Mouse (Mus musculus) stomach, embryonic 15.5 days (tissue): ENCODE measurements around the gene Bcorl1. TPM values are rescaled to one million over a fixed set of nuclear protein-coding genes. Genes with fewer than 3 reads are reported as not detected.

Experiments used
- ATAC-seq: fragments of 200-750 bp; cut with Nextera tagmentation; 2 replicates; pipeline ENCODE4 v1.8.0; 2017; ENCODE audit warnings: low read depth, moderate number of reproducible peaks, moderate TSS enrichment; ENCODE audit not compliant: insufficient read depth, low FRiP score
- H3K27ac ChIP-seq: fragments of 300-500 bp; sonication (generic); 2 replicates; pipeline ENCODE4 v1.5.1; 2015; ENCODE audit warnings: mild to moderate bottlenecking, inconsistent platforms
- H3K27me3 ChIP-seq: fragments of 300-500 bp; sonication (generic); replicated peaks from 2 replicates; pipeline ENCODE4 v1.6.1; 2015; ENCODE audit warnings: inconsistent platforms
- H3K36me3 ChIP-seq: fragments of 300-500 bp; sonication (generic); 2 replicates; pipeline ENCODE4 v1.6.1; 2015; ENCODE audit warnings: inconsistent platforms
- H3K4me1 ChIP-seq: fragments of 300-500 bp; sonication (generic); 2 replicates; pipeline ENCODE4 v1.6.1; 2015; ENCODE audit warnings: inconsistent platforms
- H3K4me2 ChIP-seq: fragments of 300-500 bp; sonication (generic); 2 replicates; pipeline ENCODE4 v1.6.1; 2015; ENCODE audit warnings: mild to moderate bottlenecking, inconsistent platforms
- H3K4me3 ChIP-seq: fragments of 300-500 bp; sonication (generic); replicated peaks from 2 replicates; pipeline ENCODE4 v1.5.1; 2015; ENCODE audit warnings: inconsistent platforms
- H3K9ac ChIP-seq: fragments of 300-500 bp; sonication (generic); 2 replicates; pipeline ENCODE4 v1.6.1; 2015; ENCODE audit warnings: inconsistent platforms
- H3K9me3 ChIP-seq: fragments of 300-500 bp; sonication (generic); 2 replicates; pipeline ENCODE4 v1.6.1; 2016; ENCODE audit warnings: inconsistent platforms
- WGBS: fragments of 180-500 bp; shearing (Covaris S2); methylation state at CpG from one replicate; pipeline ENCODE4 v1.1.7; 2015; 5-methylcytosine and 5-hydroxymethylcytosine counted together
- polyA plus RNA-seq: library from polyadenylated mRNA; unstranded; fragments of >200 nt; fragmentation: Nextera tagmentation; extraction: Ambion mirVana; gene quantifications from 2 replicates; pipeline ENCODE4 v1.2.1, GENCODE M21; 2015

The Bcorl1 gene
- polyA plus RNA-seq = 5.4 and 6.0 TPM in 2 replicates

DNA sequence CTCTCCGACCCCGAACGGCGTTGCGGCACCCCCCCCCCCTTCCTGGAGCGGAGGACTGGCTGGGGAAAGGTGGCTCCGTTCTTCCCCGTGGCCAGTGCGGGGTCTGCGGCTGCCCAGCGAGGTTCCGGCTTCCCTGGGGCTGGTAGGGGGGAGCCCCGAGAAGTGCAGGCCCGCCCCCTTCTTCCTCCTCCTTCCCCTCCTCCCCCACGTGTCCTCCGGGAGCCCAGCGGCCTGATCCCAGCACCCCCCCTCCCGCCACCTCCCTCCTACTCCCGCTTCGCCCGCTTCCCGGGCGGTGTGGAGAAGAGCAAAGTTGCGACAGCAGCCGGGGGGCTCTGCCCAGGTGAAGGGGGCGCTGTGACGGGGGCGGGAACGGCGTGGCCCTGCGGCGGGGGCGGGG is at the start of gene Bcorl1:
TSS of gene Bcorl1 (plus strand) at position 218 of the 400 bp plus-strand sequence.
- Histone ChIP-seq H3K36me3 (no peaks in the 10 kb centered on the region), H3K4me3 (peak within 1 kb of the TSS; percentile 56), H3K4me2 (peak within 1 kb of the TSS; percentile 71), H3K27ac (peak within 1 kb of the TSS; percentile 61), H3K9ac (peak within 1 kb of the TSS; percentile 35; the same call in 1 of the 2 replicates), H3K4me1 (0 out of 2 replicates have a peak, but pooled peaks cover 4% of the 10 kb centered on the region), H3K27me3 (no peaks in the 10 kb centered on the region), H3K9me3 (no peaks in the 10 kb centered on the region)
- WGBS = 22% methylated on average over 23 of the region's 33 CpGs
- ATAC-seq = peak; percentile 36

GRCm38 (mm10) chrX:48291413-48291812 is 49.7 kb upstream of the Bcorl1 start:
- H3K27me3 ChIP-seq = no peaks in the 10 kb centered on the region
- WGBS = 42% methylated on average over 3 of the region's 3 CpGs
- no peak overlapping the region for H3K27ac ChIP-seq
- no peaks in the 10 kb centered on the region for H3K36me3 ChIP-seq
- no peaks in the 10 kb centered on the region for H3K4me1 ChIP-seq
- H3K9me3 ChIP-seq = no peaks in the 10 kb centered on the region
- H3K9ac ChIP-seq = no peak overlapping the region
- H3K4me3 ChIP-seq = no peak overlapping the region
- no peak for ATAC-seq
- H3K4me2 ChIP-seq = no peak overlapping the region

- H3K27me3 ChIP-seq = no peaks in the 10 kb centered on the region
- no peak for ATAC-seq
- H3K4me2 ChIP-seq = no peak overlapping the region
- no peak overlapping the region for H3K9ac ChIP-seq
- H3K4me3 ChIP-seq = no peak overlapping the region
- H3K36me3 ChIP-seq = no peaks in the 10 kb centered on the region
- H3K4me1 ChIP-seq = no peaks in the 10 kb centered on the region
- H3K27ac ChIP-seq = no peak overlapping the region
- H3K9me3 ChIP-seq = no peaks in the 10 kb centered on the region
- WGBS = 74% methylated on average over 4 of the region's 4 CpGs
Observed at GRCm38 (mm10) chrX:48305356-48305755, 35.8 kb upstream of the Bcorl1 start.

DNA sequence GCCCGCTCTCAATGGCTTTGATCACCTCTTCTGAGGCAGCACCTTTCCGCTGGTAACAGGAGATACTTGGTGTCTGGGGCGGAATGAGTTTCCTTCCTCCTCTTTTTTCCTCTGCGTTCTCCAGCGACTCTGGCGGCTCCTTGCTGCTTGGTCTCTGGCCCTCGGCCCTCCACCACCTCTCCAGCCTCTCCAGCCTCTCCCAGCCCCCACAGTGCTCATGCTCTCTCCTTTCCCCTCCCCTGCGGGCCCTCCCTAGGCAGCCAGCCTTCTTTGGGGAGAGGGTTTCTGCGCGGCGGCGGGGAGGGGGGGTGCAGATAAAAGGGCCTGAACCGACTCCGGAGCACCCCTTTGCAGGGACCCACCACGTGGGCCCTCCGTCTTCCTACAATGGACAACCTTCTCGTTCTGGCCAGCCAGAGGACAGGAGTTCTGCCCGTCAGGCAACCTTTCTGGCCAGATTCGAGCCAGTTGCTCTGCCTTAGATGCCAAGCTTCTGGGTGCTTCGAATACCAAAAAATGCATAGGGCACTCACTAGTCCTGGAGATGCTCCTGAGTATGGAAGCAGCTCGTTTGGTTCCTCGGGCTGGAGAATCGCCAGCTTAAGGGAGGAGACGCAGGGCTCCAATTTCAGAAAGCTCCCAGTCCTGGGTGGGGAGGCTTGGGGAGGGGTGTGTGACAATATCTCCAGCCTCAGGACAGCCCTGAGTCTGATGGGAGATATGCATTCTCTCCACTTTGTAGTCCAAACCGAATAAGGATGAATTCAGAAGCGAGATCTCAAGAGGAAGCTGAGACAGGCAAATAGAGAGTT is 30.2 kb upstream of the Bcorl1 start:
- Histone ChIP-seq H3K4me2 (peak overlapping the region; percentile 54), H3K4me3 (peak overlapping the region; percentile 23), H3K9ac (no peak overlapping the region), H3K9me3 (no peaks in the 10 kb centered on the region), H3K27me3 (no peaks in the 10 kb centered on the region), H3K36me3 (no peaks in the 10 kb centered on the region), H3K27ac (no peak overlapping the region), H3K4me1 (no peaks in the 10 kb centered on the region)
- 17% methylated on average over 25 of the region's 26 CpGs for WGBS
- no peak for ATAC-seq

DNA sequence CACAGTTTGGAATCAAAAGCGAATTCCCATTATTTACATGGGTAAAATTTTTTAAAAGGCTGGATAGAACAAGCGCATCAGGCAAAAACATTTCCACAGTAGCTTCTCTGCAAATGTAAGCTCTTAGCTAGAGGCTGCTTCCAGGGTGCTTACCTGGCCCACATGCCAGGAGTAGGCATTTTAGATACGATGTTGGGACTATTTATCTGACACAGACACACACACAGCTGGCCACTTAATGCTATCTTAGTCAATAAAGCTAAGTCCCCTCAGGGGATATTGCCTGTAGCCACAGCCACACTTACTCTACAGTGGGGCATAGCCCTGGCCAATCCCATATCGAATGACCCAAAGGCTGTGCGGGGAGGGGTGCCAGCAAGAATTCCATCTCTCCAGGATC is 29.4 kb upstream of the Bcorl1 start:
- Histone ChIP-seq H3K9ac (no peak overlapping the region), H3K36me3 (no peaks in the 10 kb centered on the region)
- WGBS = 81% methylated on average over 5 of the region's 5 CpGs

GRCm38 (mm10) chrX:48314530-48315079 is 26.6 kb upstream of the Bcorl1 start:
- Histone ChIP-seq H3K27ac (no peak overlapping the region; the same call in 1 of the 2 replicates), H3K4me3 (peak overlapping the region; percentile 42), H3K9me3 (no peaks in the 10 kb centered on the region), H3K4me1 (no peaks in the 10 kb centered on the region), H3K36me3 (no peaks in the 10 kb centered on the region), H3K9ac (no peak overlapping the region; the same call in 1 of the 2 replicates), H3K4me2 (peak overlapping the region; percentile 58), H3K27me3 (no peaks in the 10 kb centered on the region)
- peak; percentile 87 for ATAC-seq
- 11% methylated on average over 29 of the region's 33 CpGs for WGBS

More for the DNA sequence above, 29.4 kb upstream of the Bcorl1 start:
- Histone ChIP-seq H3K4me2 (no peak overlapping the region), H3K4me1 (no peaks in the 10 kb centered on the region), H3K27ac (no peak overlapping the region), H3K27me3 (no peaks in the 10 kb centered on the region), H3K9me3 (no peaks in the 10 kb centered on the region), H3K4me3 (no peak overlapping the region)
- ATAC-seq = no peak

DNA sequence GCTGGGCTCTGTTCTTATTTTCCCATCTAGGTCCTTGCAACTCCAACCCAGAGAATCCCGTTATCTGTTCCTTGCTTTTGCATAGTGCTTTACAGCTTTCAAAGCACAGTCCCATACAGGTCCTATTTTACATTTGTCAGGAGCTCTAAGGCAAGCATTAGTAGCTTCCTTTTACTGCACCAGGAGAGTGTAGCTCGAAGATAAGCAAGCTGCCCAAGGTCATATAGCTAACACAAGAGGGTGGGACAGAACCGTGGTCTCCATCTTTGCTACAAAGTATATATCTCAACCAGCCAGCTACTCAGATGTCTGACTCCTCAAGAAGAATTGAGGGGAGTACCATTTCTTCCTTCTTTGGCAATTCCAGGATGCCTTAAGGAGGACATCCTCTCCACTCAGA is 23.7 kb upstream of the Bcorl1 start:
- no peak overlapping the region for H3K4me3 ChIP-seq
- H3K9me3 ChIP-seq = no peaks in the 10 kb centered on the region
- 57% methylated on average over 3 of the region's 3 CpGs for WGBS
- ATAC-seq = no peak
- no peak overlapping the region for H3K9ac ChIP-seq
- H3K4me1 ChIP-seq = no peaks in the 10 kb centered on the region
- no peaks in the 10 kb centered on the region for H3K27me3 ChIP-seq
- no peaks in the 10 kb centered on the region for H3K36me3 ChIP-seq
- H3K27ac ChIP-seq = no peak overlapping the region
- no peak overlapping the region for H3K4me2 ChIP-seq

DNA sequence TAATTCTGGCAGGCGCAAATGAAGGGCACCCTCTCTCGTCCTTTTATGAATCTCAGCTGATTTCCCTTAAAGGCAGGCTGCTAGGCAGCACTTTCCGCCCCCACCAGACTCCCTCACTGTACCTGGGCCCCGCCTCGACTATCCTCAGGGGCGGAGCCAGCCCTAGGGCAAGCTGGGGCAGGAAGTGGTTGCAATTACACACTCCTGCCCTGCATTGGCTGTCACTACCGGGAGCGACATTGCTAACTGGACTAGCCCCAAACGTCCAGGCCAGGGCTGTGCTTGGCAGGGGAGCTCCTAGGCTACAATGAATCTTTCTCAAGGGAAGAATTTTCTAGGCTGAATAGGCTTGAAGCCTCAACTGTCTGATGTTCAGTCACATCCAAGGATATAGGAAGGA is 23.0 kb upstream of the Bcorl1 start:
- 23% methylated on average over 9 of the region's 9 CpGs for WGBS
- Histone ChIP-seq H3K27ac (no peak overlapping the region), H3K9ac (no peak overlapping the region), H3K4me1 (no peaks in the 10 kb centered on the region), H3K4me3 (no peak overlapping the region), H3K4me2 (no peak overlapping the region), H3K9me3 (no peaks in the 10 kb centered on the region), H3K36me3 (no peaks in the 10 kb centered on the region), H3K27me3 (no peaks in the 10 kb centered on the region)
- 0 out of 2 replicates have a peak, but pooled peaks have one; percentile 59 for ATAC-seq

DNA sequence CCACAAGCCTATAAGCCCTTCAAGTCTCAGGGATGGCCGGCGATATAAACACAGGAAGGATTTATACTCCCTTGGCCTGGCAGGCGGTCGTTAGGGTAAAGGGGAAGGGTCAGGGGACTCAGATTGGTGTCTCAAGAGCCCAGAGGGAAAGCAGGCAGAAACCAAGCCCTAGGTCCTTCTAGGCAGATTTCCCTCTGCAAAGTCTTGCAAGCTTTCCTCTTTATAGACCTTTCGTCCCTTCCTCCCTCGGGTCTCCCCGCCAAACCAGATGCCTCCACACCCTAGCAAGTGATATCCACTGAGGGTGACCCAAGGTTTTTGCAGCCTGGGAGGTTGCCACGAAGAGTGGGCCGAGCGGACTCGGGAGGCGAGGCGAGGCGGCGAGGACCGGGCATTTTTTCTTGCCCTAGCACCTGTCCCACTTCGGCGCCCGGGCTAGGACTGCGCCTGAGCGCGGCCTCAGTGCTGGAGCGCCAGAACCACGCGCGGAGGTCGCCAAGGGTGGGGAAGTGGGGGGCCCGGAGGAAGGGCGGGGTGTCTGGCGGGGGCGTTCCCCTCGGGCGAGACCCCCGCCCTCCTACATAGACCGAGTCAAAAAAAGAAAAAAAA is 613 bp upstream of the Bcorl1 start:
- no peaks in the 10 kb centered on the region for H3K4me1 ChIP-seq
- H3K9me3 ChIP-seq = no peaks in the 10 kb centered on the region
- peak overlapping the region; percentile 56 for H3K4me3 ChIP-seq
- 0 out of 2 replicates have a peak overlapping the region, but pooled peaks have one; percentile 31 for H3K27ac ChIP-seq
- H3K9ac ChIP-seq = no peak overlapping the region
- no peak for ATAC-seq
- 13% methylated on average over 33 of the region's 35 CpGs for WGBS
- peak overlapping the region; percentile 71 for H3K4me2 ChIP-seq
- H3K27me3 ChIP-seq = no peaks in the 10 kb centered on the region
- H3K36me3 ChIP-seq = no peaks in the 10 kb centered on the region

- H3K27me3 ChIP-seq = no peaks in the 10 kb centered on the region
- 13% methylated on average over 24 of the region's 73 CpGs for WGBS
Observed at GRCm38 (mm10) chrX:48341621-48342161, 533 bp downstream of the Bcorl1 start.

DNA sequence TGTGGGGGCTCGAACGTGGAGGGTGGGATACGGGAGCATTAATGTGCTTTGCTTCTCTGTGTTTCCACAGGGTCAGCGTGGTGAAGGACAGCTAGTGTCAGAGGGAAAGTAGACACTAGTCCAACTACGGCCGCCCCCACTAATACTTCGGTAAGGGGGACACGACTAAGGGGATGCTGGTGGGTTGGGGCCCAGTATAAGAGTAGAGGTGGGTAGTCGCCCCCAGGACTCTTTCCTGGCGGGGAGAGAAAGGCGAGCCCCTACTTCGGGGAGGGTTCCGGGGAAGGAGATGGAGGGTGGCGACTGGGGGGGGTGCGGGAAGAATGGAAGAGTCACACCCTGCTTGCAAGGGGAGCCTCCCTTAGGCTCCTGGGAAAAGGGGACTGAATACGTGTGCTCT is 1.6 kb downstream of the Bcorl1 start:
- 21% methylated on average over 16 of the region's 16 CpGs for whole genome bisulfite sequencing
- Histone ChIP-seq H3K9me3 (no peaks in the 10 kb centered on the region), H3K27me3 (no peaks in the 10 kb centered on the region), H3K36me3 (no peaks in the 10 kb centered on the region), H3K4me1 (0 out of 2 replicates have a peak, but pooled peaks cover 4% of the 10 kb centered on the region), H3K4me2 (peak overlapping the region; percentile 71), H3K9ac (no peak overlapping the region; the same call in 1 of the 2 replicates), H3K27ac (peak overlapping the region; percentile 59; the same call in 1 of the 2 replicates), H3K4me3 (peak overlapping the region; percentile 56)
- no peak for ATAC-seq

More at GRCm38 (mm10) chrX:48341621-48342161, 533 bp downstream of the Bcorl1 start:
- Histone ChIP-seq H3K9me3 (no peaks in the 10 kb centered on the region), H3K4me2 (peak overlapping the region; percentile 71), H3K9ac (peak overlapping the region; percentile 35; the same call in 1 of the 2 replicates), H3K36me3 (no peaks in the 10 kb centered on the region), H3K27ac (peak overlapping the region; percentile 61), H3K4me3 (peak overlapping the region; percentile 56), H3K4me1 (0 out of 2 replicates have a peak, but pooled peaks cover 4% of the 10 kb centered on the region)
- ATAC-seq = peak; percentile 50
